Mouse (Mus musculus) leukemia stem cell, adult 10-12 weeks (primary cell): ENCODE data around the gene Rb1. TPM values are rescaled to one million over a fixed set of nuclear protein-coding genes. Genes with fewer than 3 reads are reported as not detected.

Experiments used
- polyA plus RNA-seq: library from polyadenylated mRNA; stranded (reverse); fragments of >175 nt; gene quantifications from 2 replicates; pipeline ENCODE4 v1.2.3, GENCODE M21; 2012; ENCODE audit warnings: low replicate concordance

Gene Rb1
- 7.1 and 8.8 TPM in 2 replicates for polyA plus RNA-seq

DNA sequence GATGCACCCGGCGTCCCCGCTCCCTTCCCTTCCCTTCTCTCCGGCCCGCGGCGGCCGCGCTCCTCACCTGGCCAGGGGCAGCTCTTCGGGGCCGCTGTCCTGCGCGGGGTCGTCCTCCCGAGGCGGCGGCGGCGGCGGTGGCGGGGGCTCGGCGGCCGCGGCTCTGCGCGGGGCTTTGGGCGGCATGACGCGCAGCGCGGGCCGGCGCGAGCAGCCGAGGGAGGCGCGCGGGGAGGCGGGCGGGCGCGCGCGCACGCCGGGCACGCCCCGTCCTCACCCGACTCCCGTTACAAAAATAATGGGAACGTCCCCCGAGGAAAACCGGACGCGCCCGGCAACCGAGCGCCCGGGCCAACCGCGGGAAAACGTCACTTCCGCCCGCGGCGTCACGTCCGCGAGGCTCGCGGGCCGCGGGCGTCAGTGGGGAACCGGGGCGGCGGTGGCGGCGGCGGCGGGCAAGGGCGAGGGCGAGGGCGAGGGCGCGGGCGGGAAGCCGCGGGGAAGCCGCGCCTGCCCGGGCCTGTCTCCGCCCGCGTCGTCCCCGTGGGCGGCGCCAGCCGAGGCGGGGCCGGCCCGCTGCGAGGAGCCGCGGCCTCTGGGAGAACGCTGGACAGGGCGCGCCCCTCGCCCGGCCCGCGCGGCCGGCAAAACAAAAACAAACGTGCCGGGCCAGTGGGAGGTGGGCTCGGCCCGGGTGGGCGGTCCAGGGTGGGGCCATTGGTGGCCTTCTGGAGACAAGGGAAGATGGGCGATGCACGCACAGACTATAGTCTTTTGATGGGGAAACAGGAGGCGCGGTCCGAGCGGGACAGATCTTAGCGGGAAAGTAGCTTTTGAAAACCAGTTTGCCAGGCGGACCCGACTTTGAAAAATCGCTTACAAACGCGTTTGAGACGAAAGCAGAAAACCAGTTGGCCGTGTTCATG, at the start of gene Rb1:
Gene Rb1 (minus strand): TSS at position 367 of the 926 bp plus-strand sequence.

DNA sequence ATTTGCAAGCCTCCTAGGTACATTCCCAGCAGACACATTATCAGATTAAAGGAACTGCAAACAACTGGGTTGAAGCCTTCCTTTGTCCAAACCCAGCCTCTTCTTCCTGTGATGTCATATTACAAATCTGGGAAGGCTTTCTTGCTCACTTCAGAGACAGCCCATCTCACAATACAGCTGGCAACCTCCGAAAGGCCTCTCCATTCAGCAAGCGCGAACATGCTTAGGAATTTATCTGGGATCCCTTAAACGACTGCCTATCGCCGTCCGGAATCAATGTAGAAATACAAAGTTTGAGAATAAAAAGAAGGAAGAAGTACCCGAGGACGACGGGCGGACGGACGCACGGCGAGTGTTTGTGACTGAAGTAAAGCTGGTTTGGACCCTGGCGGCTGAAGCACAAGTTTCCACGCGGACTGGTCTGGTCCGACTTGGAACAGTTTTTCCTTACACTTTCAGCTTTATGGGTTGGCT, 87.7 kb downstream of the Rb1 start, which contains the start of gene Lpar6:
Gene Lpar6 (plus strand): TSS at position 48 of the 474 bp plus-strand sequence.

Other genes starting within 250 kb of the Rb1 start
- gene Rcbtb2, start 202.8 kb downstream of the Rb1 start, polyA plus RNA-seq: 3.0 and 6.4 TPM in 2 replicates
- not detected in 2 replicates for gene Lpar6, start 87.9 kb downstream of the Rb1 start, polyA plus RNA-seq
- 82.4 and 183 TPM in 2 replicates for gene Itm2b, start 59.5 kb upstream of the Rb1 start, polyA plus RNA-seq
- 2.9 and 4.6 TPM in 2 replicates for gene Med4, start 184.2 kb upstream of the Rb1 start, polyA plus RNA-seq
- gene Sucla2, start 199.5 kb upstream of the Rb1 start, polyA plus RNA-seq: 12.7 and 27.8 TPM in 2 replicates
- 0.05 and 1.3 TPM in 2 replicates for gene Nudt15, start 222.4 kb upstream of the Rb1 start, polyA plus RNA-seq